Comparison of ENCODE assay signal across 8 mouse cellular contexts in the genomic region with DNA sequence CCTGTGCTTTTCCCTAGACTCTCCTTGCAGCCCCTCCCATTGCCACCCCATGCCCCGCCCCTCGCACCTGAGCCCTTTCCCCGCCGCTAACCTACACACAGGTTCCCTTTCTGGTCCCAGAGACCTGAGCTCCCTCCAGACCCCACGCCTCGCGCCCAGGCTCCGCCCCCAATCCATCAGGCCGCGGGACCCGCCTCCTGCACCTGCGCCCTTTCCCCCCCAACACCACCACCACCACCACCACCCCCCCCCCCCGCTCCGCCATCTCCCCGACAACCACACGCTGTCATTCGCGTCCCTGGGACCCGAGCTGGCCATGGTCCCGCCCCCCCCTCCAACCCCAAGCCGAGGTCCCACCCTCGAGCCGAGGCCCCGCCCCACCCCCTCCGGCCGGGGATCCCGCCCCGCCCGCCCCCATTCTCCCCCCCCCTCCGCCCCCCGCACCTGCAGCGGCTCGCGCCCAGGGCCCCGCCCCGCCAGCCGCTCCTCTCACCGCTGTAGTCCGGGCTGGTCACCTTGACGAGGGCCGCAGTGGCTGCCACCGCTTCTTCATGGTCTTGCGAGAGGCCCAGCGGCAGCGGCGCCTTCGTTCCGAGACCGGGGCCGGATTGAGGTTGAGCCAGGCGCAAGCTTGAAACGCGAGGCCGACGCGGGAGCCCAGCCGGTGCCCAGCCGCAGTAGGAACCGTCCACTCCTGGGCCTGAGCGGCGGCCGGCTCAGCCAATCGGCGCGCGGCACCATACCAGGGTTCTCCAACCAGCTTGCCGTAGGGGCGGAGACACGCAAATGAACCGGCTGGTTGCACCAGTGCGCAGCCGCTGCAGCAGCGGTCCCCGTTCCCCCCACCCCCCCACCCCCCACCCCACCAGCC. TPM values are rescaled to one million over a fixed set of nuclear protein-coding genes. Genes with fewer than 3 reads are reported as not detected.
DNase-seq lines count a peak whose midpoint lies in the region; ATAC-seq and TF ChIP-seq lines count a peak whose summit lies in the region.

A gene (minus strand): TSS at position 710 of the 871 bp plus-strand sequence.

- DNase-seq in c-Kit-positive CD71-positive TER-119-positive erythroid progenitor cells, embryonic 14.5 days (ENCODE audit: low spot score) = peak; percentile 85
- DNase-seq in heart, postnatal 0 days (ENCODE audit: low spot score) = peak; percentile 95
- DNase-seq in kidney, postnatal 4 days = peak; percentile 97 to 99

- under 1% methylated on average over 58 of the region's 74 CpGs for WGBS in forebrain, embryonic 12.5 days
- WGBS in heart, postnatal 0 days = 0% methylated on average over 49 of the region's 74 CpGs
- under 1% methylated on average over 55 of the region's 74 CpGs for WGBS in liver, embryonic 16.5 days (ENCODE audit: insufficient replicate concordance)
- under 1% methylated on average over 60 of the region's 74 CpGs for WGBS in neural tube, embryonic 13.5 days

- peak within 1 kb of the TSS; percentile 74 for H3K9ac ChIP-seq in forebrain, embryonic 12.5 days
- H3K9ac ChIP-seq in heart, postnatal 0 days (replicated peaks; ENCODE audit: low read depth, low read length) = peak within 1 kb of the TSS; percentile 67
- peak within 1 kb of the TSS; percentile 65 for H3K9ac ChIP-seq in liver, embryonic 16.5 days (ENCODE audit: low read depth, low read length)
- peak within 1 kb of the TSS; percentile 83 for H3K9ac ChIP-seq in neural tube, embryonic 13.5 days

- peaks cover 17% of the 10 kb centered on the region for H3K4me1 ChIP-seq in E14TG2a.4 (replicated peaks; ENCODE audit: low read depth, low read length)
- peaks cover 21% of the 10 kb centered on the region for H3K4me1 ChIP-seq in forebrain, embryonic 12.5 days
- no peaks in the 10 kb centered on the region for H3K4me1 ChIP-seq in heart, postnatal 0 days (ENCODE audit: control insufficient read depth, insufficient read depth)
- peaks cover 4% of the 10 kb centered on the region for H3K4me1 ChIP-seq in liver, embryonic 16.5 days (ENCODE audit: control insufficient read depth, low read depth, low read length)
- H3K4me1 ChIP-seq in neural tube, embryonic 13.5 days (replicated peaks) = peaks cover 36% of the 10 kb centered on the region
- peaks cover 8% of the 10 kb centered on the region for H3K4me1 ChIP-seq in testis, adult 2 months (ENCODE audit: control insufficient read depth, insufficient read depth, low read length)

- peak; percentile 98 for ATAC-seq in forebrain, embryonic 12.5 days (ENCODE audit: low FRiP score)
- peak; percentile 100 for ATAC-seq in heart, postnatal 0 days (ENCODE audit: insufficient read depth, low read depth)
- ATAC-seq in liver, embryonic 16.5 days (ENCODE audit: low read depth) = peak; percentile 97
- ATAC-seq in neural tube, embryonic 13.5 days (ENCODE audit: low read depth) = peak; percentile 99

- H3K4me2 ChIP-seq in forebrain, embryonic 12.5 days = peak within 1 kb of the TSS; percentile 87
- H3K4me2 ChIP-seq in heart, postnatal 0 days (ENCODE audit: low read depth, low read length) = peak within 1 kb of the TSS; percentile 87
- H3K4me2 ChIP-seq in liver, embryonic 16.5 days (ENCODE audit: low read depth, low read length) = peak within 1 kb of the TSS; percentile 86
- peak within 1 kb of the TSS; percentile 69 for H3K4me2 ChIP-seq in neural tube, embryonic 13.5 days

- no peak for TF ChIP-seq CTCF in E14TG2a.4 (conservative IDR thresholded peaks at IDR 0.05; ENCODE audit: low read length)
- no peak for TF ChIP-seq CTCF in heart, postnatal 0 days (IDR thresholded peaks at IDR 0.05; ENCODE audit: low read depth)
- TF ChIP-seq CTCF in testis, adult 2 months (IDR thresholded peaks at IDR 0.05; ENCODE audit: control insufficient read depth, insufficient read depth, insufficient replicate concordance, low read depth, low read length) = no peak

- H3K27me3 ChIP-seq in E14TG2a.4 (ENCODE audit: insufficient read depth, low read length) = no peaks in the 10 kb centered on the region
- 0 out of 2 replicates have a peak, but pooled peaks cover 3% of the 10 kb centered on the region for H3K27me3 ChIP-seq in forebrain, embryonic 12.5 days
- no peaks in the 10 kb centered on the region for H3K27me3 ChIP-seq in heart, postnatal 0 days (ENCODE audit: control insufficient read depth, insufficient read depth, low read length)
- H3K27me3 ChIP-seq in liver, embryonic 16.5 days (ENCODE audit: control insufficient read depth, insufficient read depth, low read depth, low read length) = no peaks in the 10 kb centered on the region
- H3K27me3 ChIP-seq in neural tube, embryonic 13.5 days = no peaks in the 10 kb centered on the region
- no peaks in the 10 kb centered on the region for H3K27me3 ChIP-seq in testis, adult 2 months (ENCODE audit: control insufficient read depth, insufficient read depth, low read length)

- TF ChIP-seq POLR2A in testis, adult 2 months (IDR thresholded peaks at IDR 0.05; ENCODE audit: control insufficient read depth, low read depth, low read length) = peak; percentile 76

- H3K9me3 ChIP-seq in E14TG2a.4 (ENCODE audit: low read length) = no peaks in the 10 kb centered on the region
- H3K9me3 ChIP-seq in forebrain, embryonic 12.5 days = no peaks in the 10 kb centered on the region
- no peaks in the 10 kb centered on the region for H3K9me3 ChIP-seq in heart, postnatal 0 days (replicated peaks; ENCODE audit: control insufficient read depth, low read length)
- no peaks in the 10 kb centered on the region for H3K9me3 ChIP-seq in liver, embryonic 16.5 days (replicated peaks; ENCODE audit: control insufficient read depth, low read length)
- H3K9me3 ChIP-seq in neural tube, embryonic 13.5 days = no peaks in the 10 kb centered on the region

- H3K4me3 ChIP-seq in E14TG2a.4 (replicated peaks; ENCODE audit: low read length) = peak within 1 kb of the TSS; percentile 90
- peak within 1 kb of the TSS; percentile 67 for H3K4me3 ChIP-seq in forebrain, embryonic 12.5 days (replicated peaks)
- peak within 1 kb of the TSS; percentile 74 for H3K4me3 ChIP-seq in heart, postnatal 0 days (ENCODE audit: low read depth, low read length)
- peak within 1 kb of the TSS; percentile 72 for H3K4me3 ChIP-seq in liver, embryonic 16.5 days (ENCODE audit: low read depth, low read length)
- H3K4me3 ChIP-seq in neural tube, embryonic 13.5 days = peak within 1 kb of the TSS; percentile 66
- H3K4me3 ChIP-seq in testis, adult 2 months (ENCODE audit: control insufficient read depth, low read depth, low read length) = peak within 1 kb of the TSS; percentile 83

- H3K27ac ChIP-seq in forebrain, embryonic 12.5 days = peak within 1 kb of the TSS; percentile 99
- H3K27ac ChIP-seq in heart, postnatal 0 days (ENCODE audit: low read depth) = peak within 1 kb of the TSS; percentile 90
- H3K27ac ChIP-seq in liver, embryonic 16.5 days (ENCODE audit: low read length) = peak within 1 kb of the TSS; percentile 71
- peak within 1 kb of the TSS; percentile 99 for H3K27ac ChIP-seq in neural tube, embryonic 13.5 days (replicated peaks)
- H3K27ac ChIP-seq in testis, adult 2 months (ENCODE audit: control insufficient read depth, insufficient read depth, low read depth, low read length) = peak within 1 kb of the TSS; percentile 87

- H3K36me3 ChIP-seq in E14TG2a.4 (ENCODE audit: insufficient read depth, low read length) = peaks cover 12% of the 10 kb centered on the region
- 0 out of 2 replicates have a peak, but pooled peaks cover 5% of the 10 kb centered on the region for H3K36me3 ChIP-seq in forebrain, embryonic 12.5 days (replicated peaks)
- no peaks in the 10 kb centered on the region for H3K36me3 ChIP-seq in heart, postnatal 0 days (replicated peaks; ENCODE audit: control insufficient read depth, insufficient read depth, low read length)
- no peaks in the 10 kb centered on the region for H3K36me3 ChIP-seq in liver, embryonic 16.5 days (ENCODE audit: control insufficient read depth, insufficient read depth)
- peaks cover 23% of the 10 kb centered on the region for H3K36me3 ChIP-seq in neural tube, embryonic 13.5 days
- no peaks in the 10 kb centered on the region for H3K36me3 ChIP-seq in testis, adult 2 months (ENCODE audit: control insufficient read depth, insufficient read depth, low read length)

- TF ChIP-seq EP300 in heart, postnatal 0 days (IDR thresholded peaks at IDR 0.05; ENCODE audit: low read depth) = no peak

RNA-seq across cellular contexts. Expression of the gene that starts here (rescaled TPM):
- 23.8 and 28.7 TPM in 2 replicates for polyA plus RNA-seq in forebrain, embryonic 12.5 days (2016; fragmentation: Nextera tagmentation; extraction: Ambion mirVana)
- 3.4 and 6.9 TPM in 2 replicates for total RNA-seq in heart, postnatal 0 days (2014; rRNA removed; ENCODE audit: low replicate concordance)
- 2.7 and 3.2 TPM in 2 replicates for polyA plus RNA-seq in heart, postnatal 0 days (2015; fragmentation: Nextera tagmentation; extraction: Ambion mirVana)
- polyA plus RNA-seq in liver, embryonic 16.5 days (2015; fragmentation: Nextera tagmentation; extraction: Ambion mirVana) = 0.95 and 1.1 TPM in 2 replicates
- 33.2 and 36.9 TPM in 2 replicates for polyA plus RNA-seq in neural tube, embryonic 13.5 days (2015; fragmentation: Nextera tagmentation; extraction: Ambion mirVana)
- 33.0 and 35.6 TPM in 2 replicates for polyA plus RNA-seq in testis, adult 2 months (2012; rRNA removed)

Comparison
In these comparisons a context has a peak if more than half of its experiments do, and no peak if none do; other contexts are left out.
1. Peak in every context shown above with its lines: DNase-seq, ATAC-seq, H3K4me3 ChIP-seq and H3K27ac ChIP-seq.